Mouse (Mus musculus) heart, adult 2 months (tissue): ENCODE results near the gene Rimbp2. TPM values are rescaled to one million over a fixed set of nuclear protein-coding genes. Genes with fewer than 3 reads are reported as not detected.
A peak's percentile ranks its signal among the peaks of the same experiment; 100 is the strongest.

Experiments used
- DNase-seq, 2 experiments: peaks; one replicate each; pipeline ENCODE4 v3.0.0; 2021
- H3K27ac ChIP-seq: fragments of 200-600 bp; 2 replicates; pipeline ENCODE4 v1.8.1; 2022
- H3K27me3 ChIP-seq: fragments of 200-500 bp; 2 replicates; pipeline ENCODE4 v1.6.1; 2012; ENCODE audit warnings: mild to moderate bottlenecking, low read length, inconsistent platforms, mixed read lengths; ENCODE audit not compliant: control insufficient read depth, insufficient read depth
- H3K36me3 ChIP-seq: fragments of 200-500 bp; 2 replicates; pipeline ENCODE4 v1.6.1; 2012; ENCODE audit warnings: low read length, inconsistent platforms; ENCODE audit not compliant: control insufficient read depth, insufficient read depth
- H3K4me1 ChIP-seq: fragments of 200-500 bp; 2 replicates; pipeline ENCODE4 v1.6.1; 2011; ENCODE audit warnings: low read length; ENCODE audit not compliant: control insufficient read depth, insufficient read depth
- H3K4me3 ChIP-seq: fragments of 200-600 bp; 2 replicates; pipeline ENCODE4 v1.8.1; 2022
- H3K79me2 ChIP-seq: fragments of 200-500 bp; replicated peaks from 2 replicates; pipeline ENCODE4 v1.6.1; 2012; ENCODE audit warnings: mild to moderate bottlenecking, inconsistent platforms, low read length, moderate library complexity, mixed read lengths; ENCODE audit not compliant: control insufficient read depth, insufficient read depth
- H3K9ac ChIP-seq: fragments of 200-500 bp; 2 replicates; pipeline ENCODE4 v1.6.1; 2012; ENCODE audit warnings: low read depth, mild to moderate bottlenecking, control low read depth, inconsistent platforms, low read length, mixed read lengths
- CTCF ChIP-seq: fragments of 200-600 bp; IDR thresholded peaks from 2 replicates; pipeline ENCODE4 v1.8.1; 2022; ENCODE audit warnings: antibody characterized with exemption, mild to moderate bottlenecking, moderate library complexity
- EP300 ChIP-seq: fragments of 200-500 bp; IDR thresholded peaks from 2 replicates; pipeline ENCODE4 v1.6.1; 2011; ENCODE audit warnings: low read depth, low read length, control low read depth; ENCODE audit not compliant: insufficient read depth
- POLR2A ChIP-seq: fragments of 200-500 bp; IDR thresholded peaks from 2 replicates; pipeline ENCODE4 v1.6.1; 2011; ENCODE audit warnings: mild to moderate bottlenecking, low read depth, low read length, control low read depth; ENCODE audit not compliant: insufficient read depth
- WGBS: fragments of 180-500 bp; shearing (Covaris S2); methylation state at CpG from one replicate; pipeline ENCODE4 v1.1.7; 2018; 5-methylcytosine and 5-hydroxymethylcytosine counted together
- intact Hi-C: fragments of 180-260 bp; cut with DNase I; formaldehyde crosslinking; loops from one replicate; pipeline ENCODE4 v1.15.1; 2025
- polyA plus RNA-seq: library from polyadenylated mRNA; depleted of rRNA; stranded (reverse); fragments of >200 nt; gene quantifications from 2 replicates; pipeline ENCODE4 v1.2.3, GENCODE M21; 2012
- total RNA-seq, 2 experiments: library from RNA; stranded (reverse); gene quantifications; 2 replicates each; pipeline ENCODE4 v1.2.3; 2021

The Rimbp2 gene
- total and polyA plus RNA-seq, 3 experiments = 0.06 to 0.07 TPM; not detected in 1

GRCm38 (mm10) chr5:128920112-128920511 lies 33.2 kb downstream of the Rimbp2 start:
- no peaks in the 10 kb centered on the region for H3K79me2 ChIP-seq
- DNase-seq = no peak
- TF ChIP-seq CTCF = no peak
- no peak for TF ChIP-seq POLR2A
- TF ChIP-seq EP300 = no peak
- WGBS = 27% methylated on average over 5 of the region's 5 CpGs
- H3K9ac ChIP-seq = no peak overlapping the region
- H3K4me3 ChIP-seq = no peak overlapping the region
- no peaks in the 10 kb centered on the region for H3K27me3 ChIP-seq
- H3K36me3 ChIP-seq = no peaks in the 10 kb centered on the region
- H3K27ac ChIP-seq = no peak overlapping the region
- intact Hi-C loops = no loop called here
- no peaks in the 10 kb centered on the region for H3K4me1 ChIP-seq

- H3K4me3 ChIP-seq = no peak overlapping the region
- TF ChIP-seq EP300 (no peak), POLR2A (no peak)
- H3K4me1 ChIP-seq = no peaks in the 10 kb centered on the region
- peak; percentile 20 to 59 for DNase-seq
- no peak overlapping the region for H3K27ac ChIP-seq
- no peaks in the 10 kb centered on the region for H3K79me2 ChIP-seq
- H3K36me3 ChIP-seq = no peaks in the 10 kb centered on the region
- WGBS = 8% methylated on average over 10 of the region's 10 CpGs
- no peak overlapping the region for H3K9ac ChIP-seq
- intact Hi-C loops = no loop called here
- H3K27me3 ChIP-seq = no peaks in the 10 kb centered on the region
Measured at GRCm38 (mm10) chr5:128917116-128917959, 35.9 kb downstream of the Rimbp2 start.

- no peak overlapping the region for H3K27ac ChIP-seq
- no peaks in the 10 kb centered on the region for H3K4me1 ChIP-seq
- no peaks in the 10 kb centered on the region for H3K27me3 ChIP-seq
- H3K4me3 ChIP-seq = no peak overlapping the region
- 70% methylated on average over 3 of the region's 3 CpGs for whole genome bisulfite sequencing
- intact Hi-C loops = no loop called here
- no peak for DNase-seq
- H3K79me2 ChIP-seq = no peaks in the 10 kb centered on the region
- no peak overlapping the region for H3K9ac ChIP-seq
- no peaks in the 10 kb centered on the region for H3K36me3 ChIP-seq
- no peak for TF ChIP-seq POLR2A
- 0 out of 2 replicates have a peak, but pooled peaks have one; percentile 7 for TF ChIP-seq CTCF
Measured at GRCm38 (mm10) chr5:128913820-128914219, 39.5 kb downstream of the Rimbp2 start.

- H3K9ac ChIP-seq = no peak overlapping the region
- TF ChIP-seq POLR2A = no peak
- TF ChIP-seq CTCF = no peak
- TF ChIP-seq EP300 = no peak
- DNase-seq = no peak
- WGBS = 94% methylated on average over 3 of the region's 3 CpGs
- H3K79me2 ChIP-seq = no peaks in the 10 kb centered on the region
- no peak overlapping the region for H3K27ac ChIP-seq
- no peak overlapping the region for H3K4me3 ChIP-seq
- H3K4me1 ChIP-seq = no peaks in the 10 kb centered on the region
- no peaks in the 10 kb centered on the region for H3K36me3 ChIP-seq
- intact Hi-C loops = no loop called here
- H3K27me3 ChIP-seq = no peaks in the 10 kb centered on the region
Measured at GRCm38 (mm10) chr5:128912374-128912773, 40.9 kb downstream of the Rimbp2 start.

- no peaks in the 10 kb centered on the region for H3K36me3 ChIP-seq
- WGBS = 78% methylated on average over 8 of the region's 9 CpGs
- no peak for DNase-seq
- no peaks in the 10 kb centered on the region for H3K4me1 ChIP-seq
- no peak overlapping the region for H3K9ac ChIP-seq
- H3K27me3 ChIP-seq = no peaks in the 10 kb centered on the region
- TF ChIP-seq POLR2A (no peak), EP300 (no peak), CTCF (no peak)
- no peak overlapping the region for H3K27ac ChIP-seq
- intact Hi-C loops = no loop called here
- no peaks in the 10 kb centered on the region for H3K79me2 ChIP-seq
- H3K4me3 ChIP-seq = no peak overlapping the region
Measured at GRCm38 (mm10) chr5:128911593-128911992, 41.7 kb downstream of the Rimbp2 start.

- H3K27ac ChIP-seq = no peak overlapping the region
- H3K4me3 ChIP-seq = no peak overlapping the region
- H3K36me3 ChIP-seq = no peaks in the 10 kb centered on the region
- no peaks in the 10 kb centered on the region for H3K79me2 ChIP-seq
- no peak for DNase-seq
- no peaks in the 10 kb centered on the region for H3K27me3 ChIP-seq
- H3K4me1 ChIP-seq = no peaks in the 10 kb centered on the region
- H3K9ac ChIP-seq = no peak overlapping the region
- 25% methylated on average over 5 of the region's 5 CpGs for WGBS
- no peak for TF ChIP-seq POLR2A
- no peak for TF ChIP-seq EP300
- no peak for TF ChIP-seq CTCF
- intact Hi-C loops = no loop called here
Measured at GRCm38 (mm10) chr5:128904113-128904512, 49.2 kb downstream of the Rimbp2 start.
